ENCODE assay signal across 33 mouse cellular contexts in the genomic region with DNA sequence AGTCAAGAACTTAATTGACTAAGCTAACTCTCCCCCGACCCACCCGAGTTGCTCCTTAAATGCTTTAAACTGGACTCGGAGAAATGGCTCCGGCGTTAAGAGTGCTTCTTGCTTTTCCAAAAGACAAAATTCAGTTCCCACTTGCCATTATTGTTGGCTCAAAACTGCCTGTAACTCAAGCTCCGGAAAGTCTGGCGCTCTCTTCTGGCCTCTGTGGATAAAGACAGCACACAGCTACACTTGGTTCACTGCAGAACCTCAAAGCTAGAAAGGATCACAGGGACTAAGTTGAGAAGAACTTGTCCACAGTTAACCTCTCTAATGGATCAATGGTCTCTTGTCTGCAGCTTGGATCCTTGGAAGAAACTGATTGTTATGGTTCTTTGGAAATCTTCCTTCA. TPM values are rescaled to one million over a fixed set of nuclear protein-coding genes. Genes with fewer than 3 reads are reported as not detected.
A peak's percentile ranks its signal among the peaks of the same experiment; 100 is the strongest.
DNase-seq lines count a peak whose midpoint lies in the region; ATAC-seq and TF ChIP-seq lines count a peak whose summit lies in the region.
"Had no signal": no experiment of that assay in that cellular context is flagged by ENCODE, and none has a peak within 500 bp of the region (broad histone marks: within the 10 kb centered on the region; RNA-seq: fewer than 3 reads in every experiment).

No protein-coding gene starts in this region.

- intact Hi-C loops in left cerebral cortex, postnatal 14 days (cut with DNase I) = no loop called here

- H3K9ac ChIP-seq in intestine, postnatal 0 days (ENCODE audit: low read depth, low read length) = no peak overlapping the region
- H3K9ac ChIP-seq in intestine, embryonic 16.5 days (ENCODE audit: low read depth, low read length) = no peak overlapping the region
- H3K9ac ChIP-seq: hindbrain, embryonic 13.5 days; liver, embryonic 13.5 days; lung, embryonic 14.5 days; midbrain, embryonic 13.5 days had no signal

- H3K4me2 ChIP-seq in intestine, postnatal 0 days (replicated peaks; ENCODE audit: low read depth) = no peak overlapping the region
- no peak overlapping the region for H3K4me2 ChIP-seq in intestine, embryonic 16.5 days (ENCODE audit: low read depth, low read length)
- H3K4me2 ChIP-seq: hindbrain, embryonic 13.5 days; liver, embryonic 13.5 days; lung, embryonic 14.5 days; midbrain, embryonic 13.5 days had no signal

- no peak overlapping the region for H3K4me3 ChIP-seq in intestine, postnatal 0 days (ENCODE audit: low read depth, low read length)
- no peak overlapping the region for H3K4me3 ChIP-seq in intestine, embryonic 16.5 days (ENCODE audit: low read length)
- no peak overlapping the region for H3K4me3 ChIP-seq in E14TG2a.4 (replicated peaks; ENCODE audit: low read length)
- H3K4me3 ChIP-seq: hindbrain, embryonic 13.5 days; liver, embryonic 13.5 days; megakaryocyte, embryonic 14.5 days; midbrain, embryonic 13.5 days had no signal

- 0 out of 2 replicates have a peak, but pooled peaks have one; percentile 16 for TF ChIP-seq CTCF in intestine, postnatal 0 days (IDR thresholded peaks at IDR 0.05; ENCODE audit: low read depth)
- TF ChIP-seq CTCF in E14TG2a.4 (conservative IDR thresholded peaks at IDR 0.05; ENCODE audit: low read length) = peak; percentile 80

- DNase-seq in adrenal gland, postnatal 14 days = peak; percentile 52
- DNase-seq in adrenal gland, adult 8-10 months = no peak
- peak; percentile 87 for DNase-seq in R1 (ENCODE audit: low read depth, low spot score)
- no peak for DNase-seq in left cerebral cortex, postnatal 14 days (ENCODE audit: low spot score in 2 of 2)
- DNase-seq in left cerebral cortex, adult 18-20 months (ENCODE audit: low spot score in 2 of 2) = no peak
- DNase-seq: B cell, adult 2 months; cerebellum, adult 9-10 months; gastrocnemius, postnatal 25 days; heart, adult 18-20 months; kidney, adult 9 months; kidney, postnatal 14 days; layer of hippocampus, postnatal 36 days; liver, embryonic 13.5 days; lung, embryonic 14.5 days; thymus, postnatal 25 days had no signal

- H3K27me3 ChIP-seq in intestine, postnatal 0 days (replicated peaks; ENCODE audit: control insufficient read depth, insufficient read depth, low read length) = no peaks in the 10 kb centered on the region
- H3K27me3 ChIP-seq in intestine, embryonic 16.5 days (replicated peaks; ENCODE audit: control insufficient read depth, insufficient read depth, low read length) = no peaks in the 10 kb centered on the region
- H3K27me3 ChIP-seq in E14TG2a.4 (ENCODE audit: insufficient read depth, low read length) = no peaks in the 10 kb centered on the region
- H3K27me3 ChIP-seq: CH12.LX; hindbrain, embryonic 13.5 days; liver, embryonic 13.5 days; midbrain, embryonic 13.5 days had no signal

- no peaks in the 10 kb centered on the region for H3K4me1 ChIP-seq in intestine, postnatal 0 days (replicated peaks; ENCODE audit: control insufficient read depth, insufficient read depth, low read length)
- H3K4me1 ChIP-seq in intestine, embryonic 16.5 days (ENCODE audit: control insufficient read depth, insufficient read depth, low read length) = no peaks in the 10 kb centered on the region
- peaks cover 38% of the 10 kb centered on the region for H3K4me1 ChIP-seq in E14TG2a.4 (replicated peaks; ENCODE audit: low read depth, low read length)
- H3K4me1 ChIP-seq: hindbrain, embryonic 13.5 days; midbrain, embryonic 13.5 days had no signal

- WGBS in intestine, postnatal 0 days = 91% methylated on average over 7 of the region's 7 CpGs
- WGBS in intestine, embryonic 16.5 days = 86% methylated on average over 7 of the region's 7 CpGs

- ATAC-seq in intestine, postnatal 0 days = no peak
- ATAC-seq in intestine, embryonic 16.5 days = no peak
- ATAC-seq: inflammation-experienced regulatory T-cells, adult 6 months; midbrain, embryonic 13.5 days had no signal

- H3K9me3 ChIP-seq in intestine, postnatal 0 days (ENCODE audit: control insufficient read depth) = no peaks in the 10 kb centered on the region
- no peaks in the 10 kb centered on the region for H3K9me3 ChIP-seq in intestine, embryonic 16.5 days (ENCODE audit: control insufficient read depth, low read length)
- peaks cover 23% of the 10 kb centered on the region for H3K9me3 ChIP-seq in E14TG2a.4 (ENCODE audit: low read length)
- H3K9me3 ChIP-seq: hindbrain, embryonic 13.5 days; liver, embryonic 13.5 days; midbrain, embryonic 13.5 days had no signal

- H3K27ac ChIP-seq in intestine, postnatal 0 days (ENCODE audit: low read depth, low read length) = no peak overlapping the region
- H3K27ac ChIP-seq in intestine, embryonic 16.5 days (ENCODE audit: low read length) = no peak overlapping the region
- H3K27ac ChIP-seq: hindbrain, embryonic 13.5 days; liver, embryonic 13.5 days; midbrain, embryonic 13.5 days had no signal

- H3K36me3 ChIP-seq in intestine, postnatal 0 days (ENCODE audit: control insufficient read depth, insufficient read depth) = no peaks in the 10 kb centered on the region
- H3K36me3 ChIP-seq in intestine, embryonic 16.5 days (ENCODE audit: control insufficient read depth, insufficient read depth, low read length) = no peaks in the 10 kb centered on the region
- H3K36me3 ChIP-seq in E14TG2a.4 (ENCODE audit: insufficient read depth, low read length) = 0 out of 2 replicates have a peak, but pooled peaks cover 2% of the 10 kb centered on the region
- H3K36me3 ChIP-seq: hindbrain, embryonic 13.5 days; liver, embryonic 13.5 days; midbrain, embryonic 13.5 days had no signal

RNA-seq across cellular contexts. Expression of gene 1700018F24Rik, which starts 15.9 kb away (rescaled TPM):
- not detected in 2 replicates for total RNA-seq in adrenal gland, postnatal 14 days (2021)
- total RNA-seq in adrenal gland, adult 8-10 months (2022) = not detected
- not detected in 2 replicates for polyA plus RNA-seq in intestine, postnatal 0 days (2015; fragmentation: Nextera tagmentation; extraction: Ambion mirVana)
- polyA plus RNA-seq in intestine, embryonic 16.5 days (2015; fragmentation: Nextera tagmentation; extraction: Ambion mirVana) = not detected in 2 replicates
- not detected for total RNA-seq in left cerebral cortex, postnatal 14 days (2021)
- not detected for total RNA-seq in left cerebral cortex, adult 18-20 months (2021)
- total RNA-seq: CH12.LX; gastrocnemius, postnatal 25 days; heart, adult 18-20 months; heart, postnatal 25 days; layer of hippocampus, adult 8-10 months; layer of hippocampus, postnatal 36 days; left cerebral cortex, postnatal 36 days had no signal
- polyA plus RNA-seq: forebrain, embryonic 14.5 days; heart, embryonic 14.5 days; hindbrain, embryonic 13.5 days; inflammation-experienced regulatory T-cells, adult 6 months; limb, embryonic 14.5 days; liver, embryonic 13.5 days; lung, embryonic 14.5 days; midbrain, embryonic 13.5 days; neural tube, embryonic 11.5 days; spleen, adult 2 months; stomach, embryonic 14.5 days had no signal

RNA-seq across cellular contexts. Expression of gene Arpc1a, which starts 24.9 kb away (rescaled TPM):
- total RNA-seq in adrenal gland, postnatal 14 days (2021) = 101 and 105 TPM in 2 replicates
- 100 to 1,000 TPM; 127 to 148 (median 140) TPM for total RNA-seq in adrenal gland, adult 8-10 months (2022)
- 122 and 130 TPM in 2 replicates for polyA plus RNA-seq in intestine, postnatal 0 days (2015; fragmentation: Nextera tagmentation; extraction: Ambion mirVana)
- 138 and 141 TPM in 2 replicates for polyA plus RNA-seq in intestine, embryonic 16.5 days (2015; fragmentation: Nextera tagmentation; extraction: Ambion mirVana)
- 100 to 1,000 TPM; 202 to 205 TPM for total RNA-seq in left cerebral cortex, postnatal 14 days (2021)
- total RNA-seq in left cerebral cortex, adult 18-20 months (2021) = 100 to 1,000 TPM; 199 to 210 TPM

RNA-seq across cellular contexts. Expression of gene Kpna7, which starts 25.1 kb away (rescaled TPM):
- total RNA-seq in adrenal gland, postnatal 14 days (2021) = not detected in 2 replicates
- total RNA-seq in adrenal gland, adult 8-10 months (2022) = not detected
- polyA plus RNA-seq in intestine, postnatal 0 days (2015; fragmentation: Nextera tagmentation; extraction: Ambion mirVana) = 0.08 and 0.13 TPM in 2 replicates
- polyA plus RNA-seq in intestine, embryonic 16.5 days (2015; fragmentation: Nextera tagmentation; extraction: Ambion mirVana) = 0.34 and 0.40 TPM in 2 replicates
- not detected for total RNA-seq in left cerebral cortex, postnatal 14 days (2021)
- total RNA-seq in left cerebral cortex, adult 18-20 months (2021) = not detected
- total RNA-seq: CH12.LX; gastrocnemius, postnatal 25 days; heart, adult 18-20 months; heart, postnatal 25 days; layer of hippocampus, adult 8-10 months; layer of hippocampus, postnatal 36 days; left cerebral cortex, postnatal 36 days had no signal
- polyA plus RNA-seq: embryonic facial prominence, embryonic 14.5 days; forebrain, embryonic 14.5 days; heart, embryonic 14.5 days; hindbrain, embryonic 13.5 days; inflammation-experienced regulatory T-cells, adult 6 months; limb, embryonic 14.5 days; lung, embryonic 14.5 days; midbrain, embryonic 13.5 days; neural tube, embryonic 11.5 days; spleen, adult 2 months; stomach, embryonic 14.5 days had no signal

RNA-seq across cellular contexts. Expression of gene Gm4871, which starts 26.2 kb away (rescaled TPM):
- not detected in 2 replicates for total RNA-seq in adrenal gland, postnatal 14 days (2021)
- not detected for total RNA-seq in adrenal gland, adult 8-10 months (2022)
- polyA plus RNA-seq in intestine, postnatal 0 days (2015; fragmentation: Nextera tagmentation; extraction: Ambion mirVana) = not detected in 2 replicates
- not detected in 2 replicates for polyA plus RNA-seq in intestine, embryonic 16.5 days (2015; fragmentation: Nextera tagmentation; extraction: Ambion mirVana)
- not detected for total RNA-seq in left cerebral cortex, postnatal 14 days (2021)
- not detected for total RNA-seq in left cerebral cortex, adult 18-20 months (2021)
- total RNA-seq: CH12.LX; gastrocnemius, postnatal 25 days; heart, adult 18-20 months; heart, postnatal 25 days; layer of hippocampus, adult 8-10 months; layer of hippocampus, postnatal 36 days; left cerebral cortex, postnatal 36 days had no signal
- polyA plus RNA-seq: embryonic facial prominence, embryonic 14.5 days; forebrain, embryonic 14.5 days; heart, embryonic 14.5 days; hindbrain, embryonic 13.5 days; inflammation-experienced regulatory T-cells, adult 6 months; limb, embryonic 14.5 days; liver, embryonic 13.5 days; lung, embryonic 14.5 days; midbrain, embryonic 13.5 days; neural tube, embryonic 11.5 days; spleen, adult 2 months; stomach, embryonic 14.5 days had no signal

RNA-seq across cellular contexts. Expression of gene Arpc1b, which starts 55.3 kb away (rescaled TPM):
- total RNA-seq in adrenal gland, postnatal 14 days (2021) = 205 and 257 TPM in 2 replicates
- 100 to 1,000 TPM; 185 to 202 (median 191) TPM for total RNA-seq in adrenal gland, adult 8-10 months (2022)
- 573 and 610 TPM in 2 replicates for polyA plus RNA-seq in intestine, postnatal 0 days (2015; fragmentation: Nextera tagmentation; extraction: Ambion mirVana)
- polyA plus RNA-seq in intestine, embryonic 16.5 days (2015; fragmentation: Nextera tagmentation; extraction: Ambion mirVana) = 701 and 703 TPM in 2 replicates
- 10 to 100 TPM; 31.3 to 35.0 TPM for total RNA-seq in left cerebral cortex, postnatal 14 days (2021)
- 10 to 100 TPM; 14.5 to 19.8 TPM for total RNA-seq in left cerebral cortex, adult 18-20 months (2021)

Comparison
In these comparisons a context has a peak if more than half of its experiments do, and no peak if none do; other contexts are left out.
1. DNase-seq: peak in adrenal gland, postnatal 14 days (single experiment) and R1 (single experiment); none in adrenal gland, adult 8-10 months (single experiment), left cerebral cortex, postnatal 14 days (0 of 2) and left cerebral cortex, adult 18-20 months (0 of 2).